Mouse (Mus musculus) MEL (cell line): ENCODE measurements around the gene Matn1. TPM values are rescaled to one million over a fixed set of nuclear protein-coding genes. Genes with fewer than 3 reads are reported as not detected.

Source experiments
- DNase-seq: peaks from one replicate; pipeline ENCODE4 v3.0.0; 2011; ENCODE audit warnings: low read depth, low spot score
- H3K27ac ChIP-seq: 2 replicates; pipeline ENCODE4 v1.5.1; 2012; ENCODE audit warnings: low read depth, mild to moderate bottlenecking, control low read depth, low read length, moderate library complexity; ENCODE audit not compliant: control insufficient read depth
- H3K27me3 ChIP-seq, 2 experiments: fragments of 150-350 bp in 1 of 2; sonication (generic) in 1 of 2; 2 replicates each; pipeline ENCODE4 v1.6.1; 2012; ENCODE audit warnings: low read length in 2 of 2, mild to moderate bottlenecking in 2 of 2, improper control_type of control experiment in 1 of 2, moderate library complexity in 1 of 2; ENCODE audit not compliant: insufficient read depth in 2 of 2, control insufficient read depth in 1 of 2
- H3K36me3 ChIP-seq, 2 experiments: 2 replicates each; pipeline ENCODE4 v1.6.1; 2012 to 2014; ENCODE audit warnings: low read length in 2 of 2, improper control_type of control experiment in 1 of 2, inconsistent platforms in 1 of 2, mild to moderate bottlenecking in 1 of 2; ENCODE audit not compliant: insufficient read depth in 2 of 2, control insufficient read depth in 1 of 2
- H3K4me1 ChIP-seq, 2 experiments: fragments of 150-350 bp in 1 of 2; sonication (generic) in 1 of 2; 2 replicates each; pipeline ENCODE4 v1.6.1; 2012; ENCODE audit warnings: low read length in 2 of 2, improper control_type of control experiment in 1 of 2, mild to moderate bottlenecking in 1 of 2; ENCODE audit not compliant: insufficient read depth in 2 of 2, control insufficient read depth in 1 of 2
- H3K4me3 ChIP-seq, 2 experiments: fragments of 150-350 bp in 1 of 2; sonication (generic) in 1 of 2; 2 replicates each; pipeline ENCODE4 v1.5.1; 2012; ENCODE audit warnings: low read depth in 2 of 2, low read length in 2 of 2, mild to moderate bottlenecking in 2 of 2, moderate library complexity in 2 of 2, control low read depth in 1 of 2, improper control_type of control experiment in 1 of 2; ENCODE audit not compliant: control insufficient read depth in 1 of 2, insufficient read depth in 1 of 2
- H3K79me2 ChIP-seq: 2 replicates; pipeline ENCODE4 v1.6.1; 2012; ENCODE audit warnings: mild to moderate bottlenecking, low read length, moderate library complexity; ENCODE audit not compliant: control insufficient read depth, poor library complexity, insufficient read depth
- H3K9ac ChIP-seq: 2 replicates; pipeline ENCODE4 v1.6.1; 2012; ENCODE audit warnings: low read depth, mild to moderate bottlenecking, control low read depth, low read length, moderate library complexity; ENCODE audit not compliant: control insufficient read depth, poor library complexity, severe bottlenecking
- H3K9me3 ChIP-seq: fragments of 150-350 bp; sonication (generic); replicated peaks from 2 replicates; pipeline ENCODE4 v1.6.1; 2012; ENCODE audit warnings: mild to moderate bottlenecking, low read length, improper control_type of control experiment, moderate library complexity; ENCODE audit not compliant: insufficient read depth
- CHD1 ChIP-seq: IDR thresholded peaks from 2 replicates; pipeline ENCODE4 v1.6.1; 2012; ENCODE audit warnings: low read depth, mild to moderate bottlenecking, inconsistent platforms, low read length, improper control_type of control experiment
- CTCF ChIP-seq, 3 experiments: IDR thresholded peaks in 2 of 3; conservative IDR thresholded peaks in 1 of 3; 2 replicates each; pipeline ENCODE4 v1.5.1; 2011 to 2012; ENCODE audit warnings: low read length in 3 of 3, low read depth in 2 of 3, mild to moderate bottlenecking in 2 of 3, improper control_type of control experiment in 1 of 3, inconsistent platforms in 1 of 3, mixed read lengths in 1 of 3, moderate library complexity in 1 of 3; ENCODE audit not compliant: control insufficient read depth in 1 of 3, insufficient read depth in 1 of 3, poor library complexity in 1 of 3, severe bottlenecking in 1 of 3
- E2F4 ChIP-seq: IDR thresholded peaks from 2 replicates; pipeline ENCODE4 v1.6.1; 2011; ENCODE audit warnings: low read depth, low read length, improper control_type of control experiment, borderline replicate concordance
- EP300 ChIP-seq, 2 experiments: IDR thresholded peaks; 2 replicates each; pipeline ENCODE4 v1.6.1; 2011; ENCODE audit warnings: improper control_type of control experiment in 2 of 2, low read length in 2 of 2, low read depth in 1 of 2, mild to moderate bottlenecking in 1 of 2
- GATA1 ChIP-seq: IDR thresholded peaks from 2 replicates; pipeline ENCODE4 v1.6.1; 2011; ENCODE audit warnings: low read depth, low read length, improper control_type of control experiment
- JUND ChIP-seq: IDR thresholded peaks from 2 replicates; pipeline ENCODE4 v1.6.1; 2011; ENCODE audit warnings: low read depth, mild to moderate bottlenecking, improper control_type of control experiment, low read length
- MAFK ChIP-seq: IDR thresholded peaks from 2 replicates; pipeline ENCODE4 v1.6.1; 2011; ENCODE audit warnings: low read depth, mild to moderate bottlenecking, low read length, improper control_type of control experiment, borderline replicate concordance
- MAZ ChIP-seq: IDR thresholded peaks from 2 replicates; pipeline ENCODE4 v1.6.1; 2012; ENCODE audit warnings: low read depth, mild to moderate bottlenecking, inconsistent platforms, low read length, improper control_type of control experiment
- MXI1 ChIP-seq: IDR thresholded peaks from 2 replicates; pipeline ENCODE4 v1.6.1; 2011; ENCODE audit warnings: mild to moderate bottlenecking, low read depth, low read length, improper control_type of control experiment
- MYB ChIP-seq: IDR thresholded peaks from 2 replicates; pipeline ENCODE4 v1.6.1; 2011; ENCODE audit warnings: mild to moderate bottlenecking, low read depth, low read length, improper control_type of control experiment
- MYC ChIP-seq: IDR thresholded peaks from 2 replicates; pipeline ENCODE4 v1.6.1; 2011; ENCODE audit warnings: low read depth, mild to moderate bottlenecking, low read length, improper control_type of control experiment, moderate library complexity
- NELFE ChIP-seq: IDR thresholded peaks from 2 replicates; pipeline ENCODE4 v1.6.1; 2011; ENCODE audit warnings: low read depth, low read length, improper control_type of control experiment
- RAD21 ChIP-seq: IDR thresholded peaks from 2 replicates; pipeline ENCODE4 v1.6.1; 2011; ENCODE audit warnings: mild to moderate bottlenecking, low read depth, low read length, improper control_type of control experiment
- RCOR1 ChIP-seq: IDR thresholded peaks from 2 replicates; pipeline ENCODE4 v1.6.1; 2012; ENCODE audit warnings: low read depth, mild to moderate bottlenecking, inconsistent platforms, low read length, improper control_type of control experiment
- TCF12 ChIP-seq: IDR thresholded peaks from 2 replicates; pipeline ENCODE4 v1.6.1; 2014; ENCODE audit warnings: low read depth, mild to moderate bottlenecking, inconsistent platforms, low read length, improper control_type of control experiment, moderate library complexity
- UBTF ChIP-seq: IDR thresholded peaks from 2 replicates; pipeline ENCODE4 v1.6.1; 2012; ENCODE audit warnings: low read depth, mild to moderate bottlenecking, inconsistent platforms, low read length, improper control_type of control experiment, moderate library complexity, borderline replicate concordance; ENCODE audit not compliant: insufficient read depth
- USF1 ChIP-seq: IDR thresholded peaks from 2 replicates; pipeline ENCODE4 v1.6.1; 2014; ENCODE audit warnings: low read depth, mild to moderate bottlenecking, inconsistent platforms, low read length, improper control_type of control experiment, moderate library complexity
- ZKSCAN1 ChIP-seq: IDR thresholded peaks from 2 replicates; pipeline ENCODE4 v1.6.1; 2012; ENCODE audit warnings: low read depth, mild to moderate bottlenecking, inconsistent platforms, low read length, improper control_type of control experiment, moderate library complexity
- ZMIZ1 ChIP-seq: IDR thresholded peaks from 2 replicates; pipeline ENCODE4 v1.6.1; 2012; ENCODE audit warnings: low read depth, mild to moderate bottlenecking, inconsistent platforms, low read length, improper control_type of control experiment, moderate library complexity
- ZNF384 ChIP-seq: IDR thresholded peaks from 2 replicates; pipeline ENCODE4 v1.6.1; 2012; ENCODE audit warnings: low read depth, mild to moderate bottlenecking, inconsistent platforms, low read length, improper control_type of control experiment
- polyA plus RNA-seq, 2 experiments: library from polyadenylated mRNA; stranded (reverse) in 1 of 2; unstranded in 1 of 2; fragments of >175 nt in 1 of 2; fragments of >200 nt in 1 of 2; gene quantifications; 2 replicates each; pipeline versions ENCODE4 v1.2.1 to v1.2.4; 2012; ENCODE audit warnings: low replicate concordance in 2 of 2, low read depth in 1 of 2; ENCODE audit not compliant: insufficient read length in 2 of 2, insufficient read depth in 1 of 2, missing spikeins in 1 of 2
- total RNA-seq: library from RNA; depleted of rRNA; stranded (reverse); fragments of 300-350 nt; gene quantifications from 2 replicates; pipeline ENCODE4 v1.2.3, GENCODE M21; 2012; rRNA removed

Gene Matn1
- not detected in 2 replicates for total RNA-seq
- polyA plus RNA-seq: not detected

DNA sequence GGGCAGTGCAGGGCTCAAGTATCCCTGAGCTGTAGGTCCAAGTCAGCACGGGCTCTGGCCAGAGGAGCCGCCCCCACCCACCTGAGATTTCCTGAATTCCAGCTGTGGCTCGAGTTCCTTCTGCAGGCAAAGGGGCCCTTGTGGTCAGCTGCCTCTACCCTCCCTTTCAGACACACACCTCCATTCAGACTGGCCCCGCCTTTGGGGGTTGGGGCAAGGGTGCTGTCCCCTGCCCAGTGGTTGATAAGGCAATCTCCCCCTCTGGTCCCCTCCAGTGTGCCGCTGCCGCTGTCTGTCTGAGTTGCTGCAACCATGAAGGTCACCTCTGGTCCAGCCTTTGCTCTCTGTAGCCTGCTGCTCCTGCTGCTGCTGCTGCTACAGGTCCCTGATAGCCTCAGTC is at the start of gene Matn1:
Gene Matn1 (plus strand): TSS at position 274 of the 400 bp plus-strand sequence.
- H3K4me3 ChIP-seq: no peak within 1 kb of the TSS
- no peaks in the 10 kb centered on the region for H3K79me2 ChIP-seq
- no peaks in the 10 kb centered on the region for H3K9me3 ChIP-seq
- no peak for TF ChIP-seq UBTF
- TF ChIP-seq USF1: no peak
- no peak for TF ChIP-seq MAZ
- no peak for TF ChIP-seq EP300 (IDR thresholded peaks at IDR 0.05; ENCODE audit: low read depth in 1 of 2, low read length in 2 of 2)
- TF ChIP-seq RCOR1: no peak
- no peak for TF ChIP-seq ZNF384
- no peak for TF ChIP-seq GATA1
- TF ChIP-seq CHD1: no peak
- no peak for TF ChIP-seq JUND
- TF ChIP-seq RAD21: no peak
- no peak for TF ChIP-seq NELFE
- TF ChIP-seq TCF12: no peak
- no peak for TF ChIP-seq ZMIZ1
- TF ChIP-seq MXI1: no peak
- TF ChIP-seq MYC: no peak
- no peak for TF ChIP-seq MAFK
- 0 out of 4 replicates have a peak, but pooled peaks cover 0 to 3% of the 10 kb centered on the region in 2 experiments for H3K4me1 ChIP-seq
- no peak within 1 kb of the TSS for H3K9ac ChIP-seq
- H3K27ac ChIP-seq: no peak within 1 kb of the TSS
- no peak for DNase-seq
- H3K27me3 ChIP-seq: no peaks in the 10 kb centered on the region
- no peaks in the 10 kb centered on the region for H3K36me3 ChIP-seq

GRCm38 (mm10) chr4:130895701-130896100 is 48.5 kb upstream of the Matn1 start:
- no peak for TF ChIP-seq JUND
- no peak for TF ChIP-seq MYB
- TF ChIP-seq ZKSCAN1: no peak
- no peak for TF ChIP-seq CTCF (IDR thresholded peaks at IDR 0.05 in 2 of 3, conservative IDR thresholded peaks at IDR 0.05 in 1 of 3; ENCODE audit: control insufficient read depth in 1 of 3, insufficient read depth in 1 of 3, low read depth in 2 of 3, low read length in 3 of 3, poor library complexity in 1 of 3, severe bottlenecking in 1 of 3)
- no peak for TF ChIP-seq RAD21
- no peak for TF ChIP-seq MYC
- no peak for TF ChIP-seq USF1
- no peak for TF ChIP-seq E2F4
- TF ChIP-seq, all 39 proteins: peak for 0
- H3K9me3 ChIP-seq: no peaks in the 10 kb centered on the region
- no peak overlapping the region for H3K9ac ChIP-seq
- H3K27me3 ChIP-seq: no peaks in the 10 kb centered on the region
- no peaks in the 10 kb centered on the region for H3K4me1 ChIP-seq
- DNase-seq: no peak
- no peaks in the 10 kb centered on the region for H3K79me2 ChIP-seq
- no peak overlapping the region for H3K27ac ChIP-seq
- H3K36me3 ChIP-seq: no peaks in the 10 kb centered on the region
- H3K4me3 ChIP-seq: no peak overlapping the region
